Mouse (Mus musculus): ENCODE measurements around the gene Capn8.
A peak's percentile ranks its signal among the peaks of the same experiment; 100 is the strongest.

The Capn8 gene

DNA sequence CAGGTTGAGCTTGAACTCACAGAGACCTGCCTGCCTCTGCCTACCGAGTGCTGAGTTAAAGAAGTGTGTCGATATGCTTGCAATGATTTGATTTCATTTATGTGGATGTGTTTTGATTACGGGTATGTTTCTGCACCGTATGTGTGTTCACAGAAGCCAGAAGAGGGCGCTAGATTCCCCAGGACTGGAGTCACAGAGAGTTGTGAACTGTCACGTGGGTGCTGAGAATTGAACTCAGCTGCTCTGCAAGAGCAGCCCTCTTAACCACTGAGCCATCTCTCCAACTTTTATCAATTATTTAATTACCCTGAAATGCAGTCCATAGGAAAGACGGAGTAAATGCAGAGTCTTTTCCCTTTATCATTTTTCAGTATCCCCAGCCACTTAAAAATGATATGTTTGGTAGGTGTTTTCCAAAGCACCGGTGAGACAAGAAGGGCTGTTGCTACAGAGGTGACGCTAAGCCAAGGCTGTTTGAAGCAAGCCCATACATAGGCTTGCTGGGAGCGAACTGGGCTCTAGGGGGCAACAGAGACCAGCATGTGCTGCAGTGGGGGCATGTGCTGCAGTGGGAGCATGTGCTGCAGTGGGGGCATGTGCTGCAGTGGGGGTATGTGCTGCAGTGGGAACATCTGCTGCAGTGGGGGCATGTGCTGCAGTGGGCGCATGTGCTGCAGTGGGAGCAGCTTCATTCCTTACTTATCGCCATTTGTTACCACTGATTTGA is 11.0 kb upstream of the Capn8 start:
- DNase-seq, result peak; percentile 53

DNA sequence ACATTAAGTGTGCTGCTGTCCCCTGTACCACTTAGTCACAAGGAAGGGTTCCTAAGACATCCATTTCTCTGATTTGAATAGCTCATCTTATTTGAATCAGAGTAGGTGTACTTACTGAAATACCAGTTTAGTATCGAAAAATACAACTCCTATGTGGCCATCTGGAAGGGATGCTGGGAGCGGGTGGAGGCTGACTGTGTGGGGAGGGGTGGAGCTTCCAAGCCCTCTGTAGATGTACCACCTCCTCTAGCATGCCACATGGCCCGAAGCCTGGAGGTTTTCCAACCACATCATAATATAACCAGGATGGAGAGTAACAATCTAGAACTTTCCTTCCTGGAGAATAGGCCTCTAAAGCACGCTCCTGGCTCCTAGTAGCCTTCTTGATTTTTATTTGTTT is 6.5 kb upstream of the Capn8 start:
- DNase-seq, result no peak

DNA sequence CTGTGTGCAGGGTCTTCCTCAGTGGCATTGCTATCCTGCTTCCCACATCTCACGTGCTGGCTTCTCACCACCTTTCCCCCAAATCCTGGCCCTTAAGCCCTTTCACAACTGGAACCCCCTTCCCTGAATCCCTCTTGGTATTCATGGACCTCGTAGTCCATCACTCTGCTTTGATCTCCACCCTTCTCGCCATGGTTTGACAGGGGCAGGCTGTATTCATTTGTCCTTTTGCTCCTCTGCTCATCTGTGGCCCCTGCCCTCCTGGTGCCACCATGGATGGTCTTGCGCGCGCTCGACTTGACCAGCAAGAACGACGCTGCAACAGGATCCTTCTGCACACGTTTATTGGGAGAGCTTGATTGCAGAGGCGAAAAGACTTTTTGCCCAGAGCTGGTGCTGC is 5.3 kb upstream of the Capn8 start:
- DNase-seq, result no peak

DNA sequence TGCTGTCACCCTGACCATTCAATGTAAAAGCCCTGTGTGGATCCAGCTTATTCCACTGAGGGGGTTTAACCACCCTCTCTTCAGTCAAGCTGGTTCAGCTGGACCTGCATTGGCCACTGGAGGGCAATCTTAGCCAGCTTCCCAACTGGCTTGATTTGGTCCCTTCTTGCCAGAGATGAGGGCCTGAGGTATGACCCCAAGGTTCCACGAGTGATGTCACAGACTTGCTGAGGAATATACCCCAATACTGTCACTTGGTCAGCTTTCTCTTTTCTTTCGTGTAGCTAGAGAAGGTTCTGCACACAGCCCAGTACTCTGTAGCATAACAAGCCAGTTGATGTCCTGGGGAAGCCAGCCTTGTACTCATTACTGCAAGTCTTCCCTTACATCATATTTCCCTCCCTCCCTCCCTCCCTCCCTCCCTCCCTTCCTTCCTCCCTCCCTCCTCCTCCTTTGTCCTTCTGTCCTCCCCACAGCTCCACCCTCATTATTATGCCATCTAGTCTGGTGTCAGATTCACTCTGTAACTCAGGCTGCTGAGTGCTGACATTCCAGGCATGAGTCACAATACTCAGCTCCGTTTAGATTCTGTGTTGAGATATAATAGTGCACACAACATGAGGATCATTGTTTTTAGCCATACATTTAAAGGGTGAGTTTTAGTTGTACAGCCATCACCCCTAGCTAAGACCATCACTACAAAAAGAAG is 4.3 kb upstream of the Capn8 start:
- peak; percentile 35 for DNase-seq

DNA sequence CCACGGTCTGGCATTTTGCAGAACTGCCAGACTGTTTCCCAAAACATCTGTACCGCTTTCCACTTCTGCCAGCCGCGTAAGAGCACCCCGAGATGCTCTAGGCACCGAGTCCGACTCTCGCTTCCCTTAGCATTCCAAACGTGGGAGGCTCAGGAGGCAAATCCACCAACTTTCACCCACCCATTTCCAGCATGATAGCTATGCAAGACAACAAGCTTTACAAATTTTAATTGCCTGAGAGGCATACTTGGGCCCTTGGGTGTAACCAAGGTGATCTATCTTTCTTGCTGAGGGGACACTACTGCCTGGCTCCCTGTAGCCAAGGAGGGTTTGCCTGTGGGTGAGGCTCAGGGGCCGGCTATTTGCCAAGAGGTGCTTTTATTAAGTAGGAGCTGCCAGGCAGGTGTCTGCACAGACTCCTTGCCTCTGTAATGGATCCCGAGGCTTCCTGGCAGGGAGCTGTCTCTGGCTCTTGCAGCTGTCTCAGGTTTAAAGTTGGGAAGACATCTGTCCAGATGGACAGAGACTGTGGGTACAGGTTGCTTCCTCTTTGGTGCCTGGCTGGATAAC is 2.8 kb upstream of the Capn8 start:
- no peak for DNase-seq

DNA sequence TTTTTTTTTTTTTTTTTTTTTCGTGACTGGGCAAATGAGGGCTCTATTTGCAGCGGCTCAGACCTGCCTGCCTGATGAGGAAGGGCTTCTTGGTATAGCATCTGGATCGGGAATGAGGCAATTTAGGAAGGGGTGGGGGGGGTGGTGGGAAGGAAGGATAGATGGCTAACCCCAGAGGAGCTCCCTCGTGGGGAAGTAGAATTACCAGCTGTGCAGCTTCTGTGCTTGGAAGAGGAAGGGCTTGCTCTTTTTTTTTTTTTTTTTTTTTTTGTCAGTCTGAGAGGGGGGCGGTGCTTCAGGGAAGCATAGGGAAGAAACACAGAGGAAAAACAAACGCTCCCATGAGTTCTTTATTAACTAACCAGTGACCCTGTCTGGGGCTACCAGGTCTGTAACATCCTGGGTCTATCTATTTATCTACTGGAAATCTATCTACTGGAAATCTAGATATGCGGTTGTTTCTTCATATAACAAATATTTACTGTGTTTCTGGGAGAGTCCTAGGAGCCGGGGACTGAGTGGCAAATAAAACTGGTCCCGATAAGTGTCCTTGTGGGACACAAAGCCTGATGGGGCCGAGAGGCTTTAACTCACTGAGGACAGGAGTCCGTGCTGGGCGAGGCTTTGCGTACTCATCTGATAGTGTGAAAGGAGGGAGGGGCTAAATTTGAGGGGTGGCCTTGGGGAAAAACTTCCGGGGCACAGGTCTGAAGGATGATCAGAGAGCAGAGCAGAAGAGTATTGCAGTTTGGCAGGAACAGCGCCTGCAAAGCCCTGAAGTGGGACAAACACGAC is 2.0 kb upstream of the Capn8 start:
- DNase-seq, result no peak

DNA sequence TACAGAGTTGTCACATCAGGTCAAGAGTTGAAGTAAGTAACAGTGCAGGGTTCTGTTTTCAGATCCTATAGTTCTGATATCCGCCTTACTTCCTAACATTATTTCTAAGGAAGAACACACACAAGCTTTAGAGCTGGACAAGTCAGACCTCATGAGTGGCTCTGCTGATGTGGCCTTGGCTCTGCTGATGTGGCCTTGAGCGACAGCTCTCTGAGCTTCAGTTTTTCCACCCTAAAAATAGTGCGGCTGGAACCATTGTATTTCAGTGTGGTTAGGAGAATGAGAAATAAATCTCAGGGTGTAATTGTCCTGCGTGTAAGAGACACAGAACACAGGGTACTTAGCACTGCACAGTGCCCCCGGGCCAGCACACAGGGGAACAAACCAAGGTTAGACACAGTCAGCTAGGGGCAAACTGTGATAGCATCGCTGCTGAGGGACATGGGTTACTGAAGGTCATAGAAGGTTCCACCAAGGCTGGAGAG is 586 bp downstream of the Capn8 start:
- no peak for DNase-seq

DNA sequence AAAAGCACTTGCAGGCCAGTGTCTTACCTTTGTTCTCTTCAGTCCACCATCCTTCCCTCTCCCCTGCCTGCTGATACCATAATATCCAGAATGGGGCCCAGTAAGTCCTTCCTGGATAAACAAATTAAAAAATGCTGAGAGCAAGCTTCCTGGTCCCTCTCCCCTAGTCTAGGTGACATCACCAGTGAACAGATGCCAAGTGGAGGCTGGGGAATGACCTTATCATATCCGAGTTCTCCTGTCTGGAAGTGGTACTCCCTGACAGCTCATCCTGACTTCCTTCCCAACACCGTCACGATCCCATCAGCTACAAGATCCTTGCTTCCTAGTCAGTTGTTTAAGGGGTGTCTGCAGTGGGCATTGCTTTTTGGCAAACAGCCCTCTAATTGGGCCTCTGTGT is 6.3 kb downstream of the Capn8 start:
- DNase-seq, result no peak

DNA sequence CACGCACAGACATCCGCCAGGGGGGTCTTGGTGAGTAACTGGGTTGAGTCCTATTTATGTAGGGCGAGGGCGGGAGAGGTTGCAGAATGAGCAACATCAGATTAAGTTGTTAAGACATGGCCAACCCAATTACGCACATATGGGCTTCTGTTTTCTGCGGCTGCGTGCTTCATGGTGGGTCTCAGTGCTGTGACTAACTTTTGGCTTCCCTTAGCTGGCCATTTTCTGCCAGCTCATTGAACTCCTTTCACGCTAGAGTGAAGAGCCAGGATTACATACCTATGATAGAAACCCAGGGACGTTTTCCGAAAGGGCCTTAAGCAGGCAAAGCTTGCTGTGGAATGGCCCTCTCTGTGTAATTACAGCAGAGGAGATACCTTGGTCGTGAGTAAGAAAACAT is 7.2 kb downstream of the Capn8 start:
- no peak for DNase-seq

DNA sequence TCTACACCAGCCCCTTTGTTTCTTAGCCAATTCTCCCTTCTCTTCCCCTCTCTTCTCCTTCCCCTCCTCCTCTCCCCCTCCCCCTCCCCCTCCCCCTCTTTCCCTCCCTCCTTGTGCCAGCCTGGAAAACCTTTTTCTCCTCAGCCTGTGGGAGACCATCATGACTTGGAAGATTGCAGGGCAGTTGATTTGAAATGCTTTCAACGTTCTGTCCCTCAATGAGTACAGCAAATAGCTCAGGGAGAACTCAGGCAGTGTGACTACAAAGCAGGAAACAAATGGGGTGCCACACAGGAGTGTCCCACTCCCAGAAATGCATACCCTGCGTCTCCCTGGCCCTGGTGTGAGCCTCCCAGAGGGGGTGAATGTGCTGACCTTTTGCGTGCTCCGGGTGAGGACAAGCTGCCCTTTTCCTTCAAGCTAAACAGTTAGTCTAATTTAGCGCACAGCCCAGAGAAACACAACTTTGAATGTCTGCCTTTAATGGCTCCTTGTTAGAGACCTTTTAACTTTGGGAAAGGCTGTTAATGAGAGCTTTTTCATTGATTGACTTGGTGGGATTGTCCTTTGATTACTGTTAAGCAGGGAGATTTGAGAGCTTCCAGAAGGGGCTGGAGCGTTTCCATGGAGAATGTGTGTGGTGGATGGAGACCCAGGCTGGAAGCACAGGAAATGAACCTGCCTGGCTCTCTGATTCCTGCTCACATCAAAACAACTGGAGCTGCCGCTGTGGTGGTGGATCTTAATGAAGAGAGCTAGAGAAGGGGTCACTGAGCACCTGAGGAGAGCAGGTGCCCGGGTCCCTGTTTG is 9.3 kb downstream of the Capn8 start:
- DNase-seq, result no peak

DNA sequence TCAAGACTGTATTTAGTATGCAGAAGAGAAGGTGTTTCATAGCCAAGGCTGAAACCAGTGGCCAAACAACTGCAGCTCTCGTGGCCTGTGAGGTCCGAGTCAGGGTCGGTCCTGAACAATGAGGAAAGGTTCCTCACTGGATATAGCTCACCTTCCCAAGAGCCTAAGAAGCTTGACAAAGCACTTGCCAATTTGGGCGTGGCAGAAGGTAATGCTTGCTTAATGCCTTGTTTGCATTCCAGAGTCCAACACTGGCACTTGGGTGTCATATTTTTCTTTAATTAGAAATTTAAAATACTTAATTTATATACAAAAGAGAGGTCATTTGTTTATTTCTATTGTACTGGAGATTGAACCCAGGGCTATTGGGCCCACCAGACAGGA is 9.9 kb downstream of the Capn8 start:
- no peak for DNase-seq

DNA sequence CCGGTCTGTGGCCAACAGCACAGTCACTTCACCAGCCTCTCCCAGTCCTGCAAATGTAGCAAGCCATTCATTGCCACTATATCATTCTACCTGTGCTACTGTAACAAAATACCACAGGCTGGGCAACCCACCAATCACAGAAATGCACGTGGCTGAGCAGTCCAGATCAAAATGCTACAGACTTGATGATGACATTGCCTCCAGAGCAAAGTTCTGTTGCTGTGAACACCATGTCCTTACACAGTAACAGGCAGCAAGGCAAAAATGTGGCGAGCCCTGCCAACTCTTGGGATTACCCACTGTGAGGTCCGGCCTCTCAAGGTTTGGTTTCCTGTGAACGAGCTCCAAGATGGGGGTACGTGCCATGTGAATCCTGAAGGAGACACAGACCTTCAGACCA is 19.4 kb downstream of the Capn8 start:
- no peak for DNase-seq

DNA sequence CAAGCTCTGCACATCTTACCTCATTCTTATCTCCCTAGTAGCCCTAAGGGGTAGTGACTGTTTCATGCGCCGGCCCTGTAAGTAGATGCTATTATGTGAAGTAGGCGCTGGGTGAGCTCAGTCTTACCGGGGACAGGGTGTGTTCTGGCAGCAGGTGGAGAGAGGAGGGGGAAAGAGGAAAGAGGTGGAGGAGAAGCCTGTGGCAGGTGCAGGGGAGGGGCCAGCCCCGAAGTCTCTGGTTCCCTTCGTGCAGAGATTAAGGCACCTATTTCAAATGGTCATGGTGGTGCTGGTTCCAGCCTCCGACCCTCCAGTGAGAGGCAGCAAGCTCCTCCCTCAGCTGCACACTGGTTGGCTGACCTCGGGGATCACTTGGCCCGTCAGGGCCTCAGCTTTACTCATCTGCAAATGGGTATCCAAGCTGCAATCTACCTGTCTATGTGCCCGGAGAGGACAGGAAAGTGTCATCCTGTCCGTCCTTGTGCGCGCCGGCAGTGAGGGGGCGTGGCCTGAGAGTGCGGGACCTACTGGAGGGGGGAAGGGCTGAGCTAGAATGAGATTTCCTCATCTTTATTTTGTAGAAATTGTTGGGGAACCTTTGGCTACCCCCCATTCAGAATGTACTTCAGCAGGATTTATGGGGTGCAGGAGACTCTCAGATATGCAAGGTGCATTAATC is 20.5 kb downstream of the Capn8 start:
- no peak for DNase-seq

DNA sequence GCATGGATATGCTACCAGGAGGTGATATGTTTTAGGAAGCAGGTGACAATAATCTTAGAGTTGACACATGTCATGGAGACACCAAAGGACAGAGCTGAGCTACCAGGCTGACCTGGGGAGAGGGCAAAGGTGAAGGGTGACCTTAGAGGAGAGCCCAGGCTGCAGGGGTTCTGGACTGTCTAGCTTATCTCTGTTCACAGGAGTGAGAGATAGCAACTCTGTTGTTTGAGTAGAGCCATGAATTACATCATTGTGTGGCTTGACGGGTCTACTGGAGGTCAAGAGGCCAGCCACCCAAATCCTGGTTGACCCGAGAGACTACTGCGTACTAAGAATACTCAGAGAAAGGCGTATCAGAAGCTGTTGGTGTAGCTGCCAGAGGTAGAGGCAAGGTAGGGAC is 22.9 kb downstream of the Capn8 start:
- no peak for DNase-seq

DNA sequence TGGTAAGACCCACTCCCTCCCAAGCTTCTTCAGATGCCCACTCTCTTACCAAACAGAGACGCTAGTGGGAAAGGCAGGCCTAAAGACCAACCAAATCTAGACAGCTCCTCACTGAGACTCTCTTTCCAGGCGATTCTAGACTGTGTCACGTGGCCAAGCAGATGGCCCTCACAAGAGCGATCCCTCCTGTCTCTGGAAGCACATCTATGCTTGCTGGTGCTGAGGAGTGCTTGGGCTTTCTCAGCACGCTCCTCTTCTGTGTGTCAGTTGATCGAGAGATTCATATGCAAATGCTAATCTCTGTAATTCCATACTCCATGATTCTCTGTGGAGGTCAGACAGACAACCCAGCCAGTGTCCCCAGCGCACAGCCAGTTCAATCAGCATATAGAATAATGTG is 26.7 kb downstream of the Capn8 start:
- DNase-seq, result no peak

DNA sequence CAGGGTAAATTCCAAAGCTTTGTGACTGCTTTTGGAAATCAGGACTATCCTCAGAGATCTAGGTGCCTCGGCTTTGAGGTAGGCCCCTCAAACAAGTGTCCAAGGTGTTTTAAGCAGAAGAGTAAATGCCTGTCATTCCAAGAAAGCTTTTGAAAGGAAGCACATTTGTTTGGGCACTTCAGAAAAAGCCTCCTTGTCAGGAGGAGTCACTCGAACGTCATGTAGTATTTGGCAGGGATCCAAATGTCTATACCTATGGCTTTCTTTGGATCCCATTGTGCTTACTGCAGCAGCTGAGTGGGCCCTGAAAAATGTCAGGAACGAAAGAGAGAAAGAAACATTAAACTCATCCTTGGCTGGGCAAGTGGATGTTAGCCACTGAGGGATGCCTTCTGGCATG is 27.6 kb downstream of the Capn8 start:
- DNase-seq, result no peak

DNA sequence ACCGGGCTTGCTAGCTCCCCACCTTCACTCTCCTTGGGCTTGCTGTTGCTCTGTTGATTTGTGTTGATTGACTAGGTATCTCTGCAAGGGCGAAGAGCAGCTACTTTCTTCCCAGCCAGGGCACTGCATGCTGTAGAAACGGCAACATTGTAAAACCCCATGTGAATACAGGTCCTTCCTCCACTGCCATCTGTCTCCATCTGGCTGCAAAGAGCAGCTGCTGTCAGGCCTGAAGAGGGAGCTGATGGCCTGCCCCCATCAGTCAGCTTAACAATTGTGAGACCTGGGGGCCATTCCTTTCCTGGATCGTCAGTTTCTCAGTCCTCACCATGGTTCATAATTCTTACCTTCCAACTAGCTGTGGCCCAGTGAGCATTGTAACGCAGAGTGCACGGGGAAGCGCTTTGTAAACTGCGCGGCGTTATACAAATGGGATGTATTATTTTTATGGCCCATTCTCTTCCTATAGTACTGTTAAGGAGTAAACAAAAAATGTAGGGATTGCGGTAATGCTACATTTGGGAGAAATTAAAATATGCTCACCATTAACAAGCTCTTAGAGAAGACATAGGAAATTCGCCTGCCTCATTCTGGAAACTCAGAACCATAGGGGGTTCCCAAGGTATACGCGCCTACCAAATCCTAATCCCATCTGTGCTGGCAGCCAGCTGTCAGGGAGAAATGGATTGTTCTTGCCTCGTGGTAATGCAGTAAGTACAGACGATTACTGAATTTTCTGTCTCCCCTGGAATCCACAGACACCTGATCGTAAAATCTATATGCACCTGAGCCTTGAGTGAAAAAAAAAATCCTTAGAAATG is 40.7 kb downstream of the Capn8 start:
- no peak for DNase-seq

DNA sequence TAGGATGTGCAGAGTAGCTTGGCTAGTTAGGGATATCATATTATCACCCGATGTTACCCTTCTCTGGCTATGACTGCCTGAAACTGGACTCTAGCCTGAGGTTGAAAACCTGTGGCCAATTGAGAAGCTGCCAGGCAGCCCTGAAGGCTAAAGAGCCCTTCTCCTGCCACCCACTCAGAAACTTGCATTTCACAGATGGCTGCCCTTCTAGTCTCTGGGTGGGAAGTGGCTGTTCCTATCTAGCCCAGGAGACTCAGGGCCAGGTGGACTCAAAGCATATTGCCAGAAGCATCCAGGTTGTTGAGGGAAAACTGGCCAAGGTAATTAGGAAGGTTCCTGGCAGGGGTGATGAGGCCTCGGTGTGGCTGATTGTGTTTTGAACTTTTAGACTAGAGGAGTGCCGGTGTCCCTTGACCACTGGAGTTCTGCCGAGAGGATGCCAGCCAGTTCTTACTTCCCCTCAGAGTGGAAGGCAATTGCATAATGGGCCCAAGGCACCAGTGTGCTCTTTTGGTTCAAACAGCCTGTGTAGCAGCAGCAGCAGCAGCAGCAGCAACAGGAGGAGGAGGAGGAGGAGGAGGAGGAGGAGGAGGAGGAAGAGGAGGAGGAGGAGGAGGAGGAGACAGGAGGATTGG is 45.0 kb downstream of the Capn8 start:
- DNase-seq, result peak; percentile 61

DNA sequence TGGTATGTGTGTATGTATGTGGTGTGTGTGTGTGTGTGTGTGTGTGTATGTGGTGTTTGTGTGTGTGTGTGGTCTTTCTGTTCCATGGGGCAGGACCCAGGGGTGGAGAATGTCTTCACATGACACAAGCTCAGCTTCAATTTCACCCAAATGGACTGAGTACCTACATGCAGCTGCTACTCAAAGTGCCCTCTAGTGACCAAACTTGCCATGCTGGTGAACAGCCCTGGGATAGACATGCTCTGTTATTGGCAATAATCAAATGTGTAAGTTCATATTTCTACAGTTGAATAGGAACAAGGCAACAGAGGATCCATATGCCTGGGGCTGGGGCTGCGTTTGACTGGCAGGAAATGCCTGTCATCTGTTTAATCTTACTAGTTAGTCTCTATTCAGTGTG is 50.7 kb downstream of the Capn8 start:
- DNase-seq, result no peak

DNA sequence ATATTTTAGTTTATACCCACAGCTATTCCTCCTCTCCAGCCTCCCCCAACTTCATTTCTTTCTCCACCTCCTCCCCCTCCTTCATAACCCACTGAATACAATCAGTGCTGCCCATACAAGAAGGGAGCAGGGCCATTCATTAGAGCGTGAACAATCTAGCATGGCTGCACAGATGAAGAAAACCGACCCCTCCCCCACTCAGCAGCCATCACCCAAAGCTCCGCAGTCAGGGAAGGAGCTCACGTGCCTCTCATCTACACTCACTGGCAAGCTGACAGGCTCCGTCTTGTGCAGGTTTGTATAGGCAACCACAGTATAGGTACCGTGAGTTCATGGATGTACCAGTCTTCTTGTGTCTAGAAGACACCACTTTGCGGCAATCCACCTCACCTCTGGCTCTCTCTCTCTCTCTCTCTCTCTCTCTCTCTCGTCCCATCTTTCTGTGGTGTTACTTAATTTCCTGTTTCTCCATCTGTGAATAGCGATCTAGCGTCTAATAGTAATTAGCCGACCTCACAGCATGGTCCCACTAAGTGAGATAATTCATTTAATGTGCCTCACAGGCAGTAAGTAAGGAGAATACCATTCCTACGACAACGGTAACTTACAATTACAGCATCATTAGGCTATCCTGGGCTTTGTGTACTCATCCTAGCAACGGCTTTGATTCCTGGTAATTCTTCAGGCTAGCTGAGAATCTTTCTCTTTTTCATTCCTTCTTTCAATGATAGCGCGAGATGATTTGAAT is 53.6 kb downstream of the Capn8 start:
- no peak for DNase-seq

All from kidney, adult 18-20 months (tissue).